ENCODE assay signal across 9 mouse cellular contexts in genomic region chr6:136672467-136672866, GRCm38 (mm10). TPM values are rescaled to one million over a fixed set of nuclear protein-coding genes. Genes with fewer than 3 reads are reported as not detected.
DNase-seq lines count a peak whose midpoint lies in the region; ATAC-seq lines count a peak whose summit lies in the region.
"Had no signal": no experiment of that assay in that cellular context is flagged by ENCODE, and none has a peak within 500 bp of the region (broad histone marks: within the 10 kb centered on the region; RNA-seq: fewer than 3 reads in every experiment).

No protein-coding gene starts in this region.

- 72% methylated on average over 7 of the region's 7 CpGs for WGBS in midbrain, embryonic 14.5 days
- WGBS in midbrain, embryonic 13.5 days, result 81% methylated on average over 7 of the region's 7 CpGs
- WGBS in stomach, embryonic 16.5 days, result 39% methylated on average over 7 of the region's 7 CpGs
- 68% methylated on average over 7 of the region's 7 CpGs for WGBS in neural tube, embryonic 15.5 days

- no peak overlapping the region for H3K4me3 ChIP-seq in midbrain, embryonic 14.5 days (replicated peaks; ENCODE audit: low read depth, low read length)
- no peak overlapping the region for H3K4me3 ChIP-seq in midbrain, embryonic 13.5 days (replicated peaks)
- no peak overlapping the region for H3K4me3 ChIP-seq in stomach, embryonic 16.5 days (replicated peaks; ENCODE audit: low read length)
- H3K4me3 ChIP-seq in neural tube, embryonic 15.5 days (replicated peaks), result no peak overlapping the region
- H3K4me3 ChIP-seq: limb, embryonic 13.5 days had no signal

- no peak overlapping the region for H3K9ac ChIP-seq in midbrain, embryonic 14.5 days (replicated peaks; ENCODE audit: low read length)
- no peak overlapping the region for H3K9ac ChIP-seq in midbrain, embryonic 13.5 days (replicated peaks)
- H3K9ac ChIP-seq in stomach, embryonic 16.5 days (ENCODE audit: low read length), result 0 out of 2 replicates have a peak overlapping the region, but pooled peaks have one; percentile 16
- no peak overlapping the region for H3K9ac ChIP-seq in neural tube, embryonic 15.5 days (replicated peaks)
- H3K9ac ChIP-seq: limb, embryonic 13.5 days had no signal

- H3K4me2 ChIP-seq in midbrain, embryonic 14.5 days (ENCODE audit: low read length), result no peak overlapping the region
- H3K4me2 ChIP-seq in midbrain, embryonic 13.5 days (replicated peaks), result no peak overlapping the region
- H3K4me2 ChIP-seq in stomach, embryonic 16.5 days (ENCODE audit: low read depth, low read length), result no peak overlapping the region
- H3K4me2 ChIP-seq in neural tube, embryonic 15.5 days, result no peak overlapping the region
- H3K4me2 ChIP-seq: limb, embryonic 13.5 days had no signal

- H3K4me1 ChIP-seq in midbrain, embryonic 14.5 days (ENCODE audit: control insufficient read depth, insufficient read depth, low read length), result no peaks in the 10 kb centered on the region
- H3K4me1 ChIP-seq in midbrain, embryonic 13.5 days (replicated peaks), result no peaks in the 10 kb centered on the region
- H3K4me1 ChIP-seq in stomach, embryonic 16.5 days (ENCODE audit: control insufficient read depth, insufficient read depth, low read length), result peaks cover 7% of the 10 kb centered on the region
- no peaks in the 10 kb centered on the region for H3K4me1 ChIP-seq in neural tube, embryonic 15.5 days

- no peaks in the 10 kb centered on the region for H3K27me3 ChIP-seq in midbrain, embryonic 14.5 days (ENCODE audit: control insufficient read depth, insufficient read depth, low read length)
- H3K27me3 ChIP-seq in midbrain, embryonic 13.5 days, result no peaks in the 10 kb centered on the region
- H3K27me3 ChIP-seq in stomach, embryonic 16.5 days (ENCODE audit: control insufficient read depth, insufficient read depth, low read length), result no peaks in the 10 kb centered on the region
- H3K27me3 ChIP-seq in neural tube, embryonic 15.5 days (replicated peaks), result no peaks in the 10 kb centered on the region
- H3K27me3 ChIP-seq: limb, embryonic 13.5 days had no signal

- no peaks in the 10 kb centered on the region for H3K36me3 ChIP-seq in midbrain, embryonic 14.5 days (ENCODE audit: control insufficient read depth, insufficient read depth, low read length)
- no peaks in the 10 kb centered on the region for H3K36me3 ChIP-seq in midbrain, embryonic 13.5 days
- H3K36me3 ChIP-seq in stomach, embryonic 16.5 days (ENCODE audit: control insufficient read depth, insufficient read depth, low read length), result no peaks in the 10 kb centered on the region
- no peaks in the 10 kb centered on the region for H3K36me3 ChIP-seq in neural tube, embryonic 15.5 days
- H3K36me3 ChIP-seq: limb, embryonic 13.5 days had no signal

- no peak overlapping the region for H3K27ac ChIP-seq in midbrain, embryonic 14.5 days (replicated peaks; ENCODE audit: low read depth, low read length)
- no peak overlapping the region for H3K27ac ChIP-seq in midbrain, embryonic 13.5 days
- H3K27ac ChIP-seq in stomach, embryonic 16.5 days (ENCODE audit: low read length), result peak overlapping the region; percentile 57
- H3K27ac ChIP-seq in neural tube, embryonic 15.5 days (replicated peaks), result no peak overlapping the region
- H3K27ac ChIP-seq: limb, embryonic 13.5 days had no signal

- intact Hi-C loops in heart, postnatal 10 days (cut with DNase I), result no loop called here
- intact Hi-C loops in left cerebral cortex, postnatal 14 days (cut with DNase I), result no loop called here

- DNase-seq in midbrain, embryonic 14.5 days, result peak; percentile 26
- peak; percentile 77 for DNase-seq in fibroblast of lung, adult 2 months (ENCODE audit: low read depth)
- DNase-seq in heart, postnatal 10 days, result peak; percentile 82 to 90
- peak; percentile 70 to 79 for DNase-seq in left cerebral cortex, postnatal 14 days (ENCODE audit: low spot score in 2 of 2)
- DNase-seq in spleen, postnatal 4 days (ENCODE audit: low spot score in 2 of 2), result no peak

- H3K9me3 ChIP-seq in midbrain, embryonic 14.5 days (ENCODE audit: control insufficient read depth, low read length), result no peaks in the 10 kb centered on the region
- 0 out of 2 replicates have a peak, but pooled peaks cover 3% of the 10 kb centered on the region for H3K9me3 ChIP-seq in midbrain, embryonic 13.5 days
- H3K9me3 ChIP-seq in stomach, embryonic 16.5 days (replicated peaks; ENCODE audit: control insufficient read depth, low read length), result no peaks in the 10 kb centered on the region
- H3K9me3 ChIP-seq in neural tube, embryonic 15.5 days (replicated peaks), result no peaks in the 10 kb centered on the region; the same call in 1 of the 2 replicates

- ATAC-seq in midbrain, embryonic 14.5 days (ENCODE audit: low FRiP score, low TSS enrichment), result no peak
- ATAC-seq in midbrain, embryonic 13.5 days, result no peak
- peak; percentile 80; the same call in 1 of the 2 replicates for ATAC-seq in stomach, embryonic 16.5 days (ENCODE audit: insufficient read depth, low FRiP score)
- no peak for ATAC-seq in neural tube, embryonic 15.5 days (ENCODE audit: low FRiP score)

RNA-seq across cellular contexts. Expression of gene Plbd1, which starts 10.7 kb away (rescaled TPM):
- polyA plus RNA-seq in midbrain, embryonic 14.5 days (2014; fragmentation: Nextera tagmentation; extraction: Ambion mirVana), result 0.20 and 0.50 TPM in 2 replicates
- 0.24 and 0.47 TPM in 2 replicates for polyA plus RNA-seq in midbrain, embryonic 13.5 days (2015; fragmentation: Nextera tagmentation; extraction: Ambion mirVana)
- total RNA-seq in heart, postnatal 10 days (2021), result 10 to 100 TPM; 34.2 to 37.9 TPM
- total RNA-seq in left cerebral cortex, postnatal 14 days (2021), result under 1 TPM; 0.33 to 0.47 TPM
- 32.8 and 37.3 TPM in 2 replicates for polyA plus RNA-seq in stomach, embryonic 16.5 days (2015; fragmentation: Nextera tagmentation; extraction: Ambion mirVana)
- 0.72 and 3.1 TPM in 2 replicates for polyA plus RNA-seq in neural tube, embryonic 15.5 days (2015; fragmentation: Nextera tagmentation; extraction: Ambion mirVana)

Comparison
In these comparisons a context has a peak if more than half of its experiments do, and no peak if none do; other contexts are left out.
1. DNase-seq: peak in midbrain, embryonic 14.5 days (single experiment), fibroblast of lung, adult 2 months (single experiment), heart, postnatal 10 days (2 of 2) and left cerebral cortex, postnatal 14 days (2 of 2); none in spleen, postnatal 4 days (0 of 2).